Mouse (Mus musculus) heart, embryonic 15.5 days (tissue): ENCODE measurements around the gene Fntb. TPM values are rescaled to one million over a fixed set of nuclear protein-coding genes. Genes with fewer than 3 reads are reported as not detected.

Experiments used
- ATAC-seq: fragments of 200-750 bp; cut with Nextera tagmentation; replicated peaks from 2 replicates; pipeline ENCODE4 v1.8.0; 2017; ENCODE audit warnings: low read depth, moderate TSS enrichment; ENCODE audit not compliant: insufficient number of reproducible peaks, insufficient read depth, low FRiP score
- H3K27ac ChIP-seq: fragments of 300-500 bp; sonication (generic); 2 replicates; pipeline ENCODE4 v1.5.1; 2015; ENCODE audit warnings: mild to moderate bottlenecking, inconsistent platforms
- H3K27me3 ChIP-seq: fragments of 300-500 bp; sonication (generic); 2 replicates; pipeline ENCODE4 v1.6.1; 2015; ENCODE audit warnings: inconsistent platforms
- H3K36me3 ChIP-seq: fragments of 300-500 bp; sonication (generic); 2 replicates; pipeline ENCODE4 v1.6.1; 2015; ENCODE audit warnings: mild to moderate bottlenecking, inconsistent platforms
- H3K4me1 ChIP-seq: fragments of 300-500 bp; sonication (generic); replicated peaks from 2 replicates; pipeline ENCODE4 v1.6.1; 2015; ENCODE audit warnings: inconsistent platforms
- H3K4me2 ChIP-seq: fragments of 300-500 bp; sonication (generic); 2 replicates; pipeline ENCODE4 v1.6.1; 2015; ENCODE audit warnings: inconsistent platforms, mild to moderate bottlenecking, moderate library complexity
- H3K4me3 ChIP-seq: fragments of 300-500 bp; sonication (generic); 2 replicates; pipeline ENCODE4 v1.5.1; 2015; ENCODE audit warnings: mild to moderate bottlenecking, inconsistent platforms
- H3K9ac ChIP-seq: fragments of 300-500 bp; sonication (generic); 2 replicates; pipeline ENCODE4 v1.6.1; 2015; ENCODE audit warnings: mild to moderate bottlenecking, inconsistent platforms
- H3K9me3 ChIP-seq: fragments of 300-500 bp; sonication (generic); replicated peaks from 2 replicates; pipeline ENCODE4 v1.6.1; 2016; ENCODE audit warnings: inconsistent platforms
- WGBS: fragments of 180-500 bp; shearing (Covaris S2); methylation state at CpG from one replicate; pipeline ENCODE4 v1.1.7; 2015; ENCODE audit warnings: mixed read lengths; 5-methylcytosine and 5-hydroxymethylcytosine counted together
- polyA plus RNA-seq: library from polyadenylated mRNA; unstranded; fragments of >200 nt; fragmentation: Nextera tagmentation; extraction: Ambion mirVana; gene quantifications from 2 replicates; pipeline ENCODE4 v1.2.1, GENCODE M21; 2015

Fntb gene
- polyA plus RNA-seq, 1 experiment from 2014 or later, result 20.8 TPM

DNA sequence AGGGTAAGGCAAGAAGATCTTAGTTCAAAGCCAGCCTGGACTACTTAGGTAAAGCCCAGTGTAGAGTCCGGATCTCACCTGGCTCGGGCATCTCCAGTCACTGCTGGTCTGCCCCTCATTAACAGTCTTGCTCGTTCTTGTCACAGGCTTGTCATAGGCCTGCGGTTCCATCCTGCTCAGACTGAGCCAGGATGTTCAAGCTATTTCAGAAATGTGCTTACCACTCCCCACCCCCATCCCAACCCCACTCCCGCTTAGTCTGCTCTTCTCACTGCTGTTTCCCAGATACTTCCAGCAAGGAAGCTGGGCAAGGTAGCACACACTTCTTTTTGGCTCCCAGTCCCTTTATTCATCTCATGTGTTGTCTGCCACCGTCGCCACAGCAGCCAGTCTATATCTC, 104.2 kb downstream of the Fntb start:
- Histone ChIP-seq H3K27me3 (no peaks in the 10 kb centered on the region), H3K4me1 (peaks cover 31% of the 10 kb centered on the region), H3K4me3 (no peak overlapping the region), H3K9me3 (no peaks in the 10 kb centered on the region), H3K9ac (no peak overlapping the region), H3K27ac (no peak overlapping the region), H3K36me3 (no peaks in the 10 kb centered on the region), H3K4me2 (no peak overlapping the region)
- no peak for ATAC-seq
- whole genome bisulfite sequencing, result 60% methylated on average over 7 of the region's 7 CpGs

DNA sequence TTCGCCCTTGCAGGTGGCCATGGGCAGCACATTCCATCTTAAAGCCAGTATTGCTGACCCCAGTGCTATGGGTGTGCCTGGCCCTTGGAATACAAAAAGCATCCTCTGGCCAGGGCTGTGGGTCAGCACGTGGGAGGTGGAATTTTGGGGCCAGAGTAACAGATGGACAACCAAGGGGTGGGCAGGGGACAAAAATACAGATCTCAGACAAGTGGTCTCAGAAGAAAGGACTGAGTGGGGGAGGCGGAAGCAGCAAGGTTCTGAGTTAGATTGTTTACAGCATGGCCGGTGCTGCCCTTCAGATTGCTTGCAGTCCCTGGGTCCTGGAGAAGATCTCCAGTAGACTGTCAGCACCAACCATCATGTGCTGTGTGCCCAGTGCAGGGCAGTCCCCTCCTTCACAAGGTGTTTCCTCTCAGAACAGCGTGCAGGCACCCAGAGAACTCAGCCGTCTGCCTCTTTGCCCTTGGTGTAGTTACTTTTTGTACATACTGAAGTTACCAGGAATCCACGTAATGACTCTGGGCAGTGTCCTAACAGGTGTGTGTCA, 107.5 kb downstream of the Fntb start:
- Histone ChIP-seq H3K36me3 (no peaks in the 10 kb centered on the region), H3K9me3 (no peaks in the 10 kb centered on the region), H3K4me3 (no peak overlapping the region), H3K27ac (no peak overlapping the region), H3K9ac (no peak overlapping the region), H3K4me2 (no peak overlapping the region), H3K4me1 (peaks cover 10% of the 10 kb centered on the region), H3K27me3 (no peaks in the 10 kb centered on the region)
- ATAC-seq, result no peak; the same call in 1 of the 2 replicates
- 46% methylated on average over 7 of the region's 7 CpGs for WGBS

DNA sequence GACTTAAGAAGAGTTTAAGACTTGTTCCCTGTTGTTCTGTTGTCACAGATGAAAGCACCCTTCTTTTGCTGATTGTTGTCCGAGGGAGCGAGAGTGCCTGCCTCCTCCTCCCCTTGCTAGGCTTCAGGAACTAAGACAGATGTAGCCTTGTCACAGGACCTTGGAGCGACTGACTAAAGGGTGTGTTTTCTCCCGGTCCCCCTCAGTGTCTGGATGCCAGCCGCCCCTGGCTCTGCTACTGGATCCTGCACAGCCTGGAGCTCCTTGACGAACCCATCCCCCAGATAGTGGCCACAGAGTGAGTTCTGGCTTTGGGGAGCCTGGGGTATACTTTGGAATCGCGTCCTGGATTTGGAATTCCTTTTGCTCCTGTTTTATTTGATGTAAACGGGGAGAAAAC, 109.4 kb downstream of the Fntb start:
- Histone ChIP-seq H3K27ac (no peak overlapping the region), H3K27me3 (no peaks in the 10 kb centered on the region), H3K4me3 (no peak overlapping the region), H3K9me3 (no peaks in the 10 kb centered on the region), H3K4me1 (peaks cover 9% of the 10 kb centered on the region; the same call in 1 of the 2 replicates), H3K36me3 (no peaks in the 10 kb centered on the region), H3K4me2 (no peak overlapping the region), H3K9ac (no peak overlapping the region)
- WGBS, result 62% methylated on average over 9 of the region's 9 CpGs
- no peak for ATAC-seq

DNA sequence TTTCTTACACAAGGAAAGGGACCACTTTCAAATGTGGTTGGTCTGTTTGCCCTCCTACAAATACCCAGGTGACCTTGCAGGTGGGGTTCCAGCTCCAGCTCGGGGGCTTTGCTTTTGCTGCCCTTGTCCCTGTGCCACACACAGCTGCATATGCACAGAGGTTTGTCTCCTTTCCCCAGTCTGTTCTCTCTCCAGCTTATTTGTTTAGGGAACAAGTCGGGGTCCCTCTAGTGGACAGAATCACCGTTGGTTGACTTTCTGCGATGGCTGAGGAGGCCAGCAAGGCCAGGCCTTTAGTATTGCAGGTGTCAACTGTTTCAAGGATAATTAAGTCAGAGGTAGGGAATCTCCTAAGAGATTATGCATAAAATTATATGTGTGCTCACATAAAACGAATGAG, 113.9 kb downstream of the Fntb start:
- no peak for ATAC-seq
- H3K9ac ChIP-seq, result no peak overlapping the region
- no peaks in the 10 kb centered on the region for H3K36me3 ChIP-seq
- no peaks in the 10 kb centered on the region for H3K27me3 ChIP-seq
- no peak overlapping the region for H3K4me2 ChIP-seq
- no peak overlapping the region for H3K4me3 ChIP-seq
- no peaks in the 10 kb centered on the region for H3K9me3 ChIP-seq
- peaks cover 9% of the 10 kb centered on the region for H3K4me1 ChIP-seq
- H3K27ac ChIP-seq, result no peak overlapping the region
- WGBS, result 10% methylated on average over 5 of the region's 5 CpGs

DNA sequence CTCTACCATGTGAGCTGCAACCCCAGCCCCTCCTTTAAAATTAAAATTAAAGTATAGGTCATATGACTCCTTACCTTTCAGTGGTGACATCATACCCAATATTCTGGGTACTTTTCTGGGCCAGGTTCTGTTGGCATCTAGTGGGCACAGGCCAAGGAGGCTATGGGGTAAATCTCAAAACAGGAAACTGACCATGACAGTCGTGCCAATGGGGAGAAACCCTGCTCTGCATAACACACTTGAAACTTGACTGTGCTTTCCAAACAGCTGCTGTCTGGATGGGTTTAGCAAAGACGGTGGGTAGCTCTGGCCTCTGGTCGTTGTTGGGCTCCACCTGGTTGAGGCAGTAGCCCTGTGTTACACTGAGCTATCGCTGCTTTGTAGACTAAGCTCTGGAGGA, 114.7 kb downstream of the Fntb start:
- no peak overlapping the region for H3K9ac ChIP-seq
- peaks cover 9% of the 10 kb centered on the region for H3K4me1 ChIP-seq
- H3K27ac ChIP-seq, result no peak overlapping the region
- no peak for ATAC-seq
- 82% methylated on average over 4 of the region's 4 CpGs for WGBS
- no peaks in the 10 kb centered on the region for H3K9me3 ChIP-seq
- no peak overlapping the region for H3K4me3 ChIP-seq
- no peaks in the 10 kb centered on the region for H3K27me3 ChIP-seq
- H3K36me3 ChIP-seq, result no peaks in the 10 kb centered on the region
- no peak overlapping the region for H3K4me2 ChIP-seq

DNA sequence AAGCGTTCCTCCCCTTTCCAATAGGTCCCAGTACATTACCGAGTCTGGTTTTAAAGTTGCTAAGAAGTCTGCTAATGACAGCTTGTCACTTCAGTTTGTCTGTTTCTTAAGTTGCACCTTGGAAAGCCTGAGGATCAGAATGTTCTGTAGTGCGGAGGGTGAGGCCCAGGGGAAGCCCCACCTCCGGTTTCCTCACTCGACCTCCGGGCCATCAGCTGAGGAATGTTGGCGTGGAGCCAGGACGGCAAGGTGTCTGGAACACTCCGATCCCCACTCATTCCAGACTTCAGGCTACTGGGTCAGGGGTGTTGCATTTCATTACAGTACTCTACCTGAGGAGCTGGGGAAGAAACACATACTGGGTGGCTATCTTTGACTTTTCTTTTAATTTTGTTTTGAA, 118.4 kb downstream of the Fntb start:
- peaks cover 12% of the 10 kb centered on the region for H3K4me1 ChIP-seq
- H3K4me2 ChIP-seq, result 0 out of 2 replicates have a peak overlapping the region, but pooled peaks have one; percentile 0
- no peaks in the 10 kb centered on the region for H3K36me3 ChIP-seq
- 19% methylated on average over 9 of the region's 9 CpGs for WGBS
- no peak overlapping the region for H3K27ac ChIP-seq
- ATAC-seq, result peak; percentile 73
- no peak overlapping the region for H3K4me3 ChIP-seq
- H3K9ac ChIP-seq, result no peak overlapping the region
- no peaks in the 10 kb centered on the region for H3K27me3 ChIP-seq
- no peaks in the 10 kb centered on the region for H3K9me3 ChIP-seq

DNA sequence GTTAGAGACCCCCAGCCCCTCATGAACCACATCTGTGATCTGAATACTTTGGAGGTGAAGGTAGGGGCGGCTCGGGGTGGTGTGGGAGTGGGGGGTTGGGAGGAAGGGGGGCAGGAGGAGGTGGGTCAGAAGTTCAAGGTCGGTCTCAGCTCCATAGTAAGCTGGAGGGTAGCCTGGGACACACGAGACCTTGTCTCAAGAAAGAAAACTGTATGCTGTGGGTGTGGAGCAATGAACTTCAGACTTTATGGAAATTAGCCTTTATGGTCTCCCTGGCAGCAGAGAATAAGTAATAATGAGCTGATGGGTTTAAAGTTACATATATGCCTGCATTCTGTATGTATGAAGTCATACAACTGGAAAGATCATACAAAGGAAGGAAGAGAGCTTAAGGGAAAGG, 119.7 kb downstream of the Fntb start:
- peaks cover 12% of the 10 kb centered on the region for H3K4me1 ChIP-seq
- no peak overlapping the region for H3K9ac ChIP-seq
- H3K27me3 ChIP-seq, result no peaks in the 10 kb centered on the region
- no peak overlapping the region for H3K27ac ChIP-seq
- H3K36me3 ChIP-seq, result no peaks in the 10 kb centered on the region
- H3K9me3 ChIP-seq, result no peaks in the 10 kb centered on the region
- H3K4me3 ChIP-seq, result no peak overlapping the region
- no peak for ATAC-seq
- 89% methylated on average over 4 of the region's 4 CpGs for WGBS
- no peak overlapping the region for H3K4me2 ChIP-seq

DNA sequence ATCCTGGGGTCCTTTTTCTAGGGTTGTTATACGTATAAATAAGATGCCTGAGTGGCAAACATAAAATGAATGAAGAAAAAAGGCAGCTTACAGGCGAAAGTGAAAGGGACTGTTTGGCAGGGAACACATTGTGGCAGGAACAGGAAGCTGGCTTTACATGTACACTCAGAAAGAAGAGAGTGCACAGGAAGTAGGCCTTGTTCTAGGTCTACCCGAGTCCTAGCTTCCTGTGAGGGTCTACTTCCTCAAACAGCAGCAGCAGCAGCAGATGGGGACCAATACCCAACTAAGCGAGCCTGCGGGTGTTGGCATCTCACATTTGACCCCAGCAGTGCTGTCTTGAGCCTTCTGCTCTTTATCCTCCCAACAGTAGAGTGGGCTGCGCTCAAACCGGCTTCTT, 121.4 kb downstream of the Fntb start:
- no peak overlapping the region for H3K27ac ChIP-seq
- no peaks in the 10 kb centered on the region for H3K27me3 ChIP-seq
- no peak overlapping the region for H3K4me3 ChIP-seq
- no peaks in the 10 kb centered on the region for H3K9me3 ChIP-seq
- no peak overlapping the region for H3K9ac ChIP-seq
- peaks cover 12% of the 10 kb centered on the region for H3K4me1 ChIP-seq
- no peak for ATAC-seq
- 80% methylated on average over 7 of the region's 7 CpGs for WGBS
- no peak overlapping the region for H3K4me2 ChIP-seq
- H3K36me3 ChIP-seq, result no peaks in the 10 kb centered on the region

DNA sequence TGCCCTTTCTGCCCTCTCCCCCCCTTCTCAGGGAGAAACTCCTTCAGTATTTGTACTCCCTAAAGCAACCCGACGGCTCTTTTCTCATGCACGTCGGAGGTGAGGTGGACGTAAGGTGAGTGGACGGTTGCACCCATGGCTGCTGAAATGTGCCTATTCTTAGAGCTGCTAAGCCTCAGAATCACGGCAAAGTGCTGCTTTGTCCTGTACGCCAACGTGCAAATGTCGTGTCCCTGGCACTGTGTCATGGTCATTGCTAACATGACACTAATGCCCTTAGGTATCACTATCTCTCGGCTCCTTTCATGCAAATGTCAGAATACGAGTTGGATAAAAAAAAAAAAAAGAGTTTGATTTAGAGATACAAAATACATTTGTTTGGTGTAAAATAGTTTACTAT, 122.6 kb downstream of the Fntb start:
- no peak overlapping the region for H3K9ac ChIP-seq
- WGBS, result 71% methylated on average over 12 of the region's 12 CpGs
- no peaks in the 10 kb centered on the region for H3K27me3 ChIP-seq

DNA sequence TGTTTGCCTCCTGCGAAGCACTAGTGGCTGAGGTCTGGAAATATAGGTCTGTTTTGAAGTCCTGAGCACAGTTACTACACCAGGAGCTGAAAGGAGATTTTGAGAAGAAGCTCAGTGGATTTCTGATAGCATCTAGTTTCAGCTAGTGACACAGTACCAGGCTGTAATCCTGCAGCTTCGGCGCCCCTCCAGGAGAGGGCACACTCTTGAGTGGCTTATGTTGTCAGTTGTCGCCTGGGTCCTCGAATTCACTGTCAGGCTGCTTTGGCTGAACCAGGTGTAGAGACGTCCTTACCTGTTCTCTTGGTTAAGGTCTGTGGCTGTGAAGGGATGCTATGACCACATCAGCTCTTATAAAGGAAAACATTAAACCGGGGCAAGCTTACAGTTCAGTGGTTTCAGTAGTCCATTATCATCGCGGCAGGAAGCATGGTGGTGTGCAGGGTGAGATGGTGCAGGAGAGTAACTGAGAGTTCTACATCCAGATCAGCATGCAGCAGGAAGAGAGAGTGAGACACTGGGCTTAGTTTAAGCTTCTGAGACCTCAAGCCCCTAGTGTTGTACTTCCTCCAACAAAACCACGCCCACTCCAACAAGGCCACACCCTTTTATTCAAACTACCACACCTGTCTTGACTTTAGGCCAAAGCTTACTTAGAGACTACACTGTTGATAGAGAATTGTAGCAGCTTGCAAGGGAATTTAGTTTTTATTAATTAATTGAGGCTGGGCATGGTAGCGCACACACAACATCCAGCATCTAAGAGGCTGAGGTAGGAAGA, 124.2 kb downstream of the Fntb start:
- no peak overlapping the region for H3K9ac ChIP-seq
- H3K27me3 ChIP-seq, result no peaks in the 10 kb centered on the region
- no peaks in the 10 kb centered on the region for H3K9me3 ChIP-seq
- no peaks in the 10 kb centered on the region for H3K36me3 ChIP-seq
- H3K4me3 ChIP-seq, result no peak overlapping the region
- ATAC-seq, result no peak
- H3K4me1 ChIP-seq, result peaks cover 3% of the 10 kb centered on the region; the same call in 1 of the 2 replicates
- H3K4me2 ChIP-seq, result no peak overlapping the region
- H3K27ac ChIP-seq, result no peak overlapping the region
- WGBS, result 90% methylated on average over 11 of the region's 11 CpGs

More for the DNA sequence above, 122.6 kb downstream of the Fntb start:
- no peak overlapping the region for H3K27ac ChIP-seq
- peaks cover 12% of the 10 kb centered on the region for H3K4me1 ChIP-seq
- ATAC-seq, result no peak; the same call in 1 of the 2 replicates
- H3K36me3 ChIP-seq, result no peaks in the 10 kb centered on the region
- no peak overlapping the region for H3K4me3 ChIP-seq
- no peak overlapping the region for H3K4me2 ChIP-seq
- H3K9me3 ChIP-seq, result no peaks in the 10 kb centered on the region

DNA sequence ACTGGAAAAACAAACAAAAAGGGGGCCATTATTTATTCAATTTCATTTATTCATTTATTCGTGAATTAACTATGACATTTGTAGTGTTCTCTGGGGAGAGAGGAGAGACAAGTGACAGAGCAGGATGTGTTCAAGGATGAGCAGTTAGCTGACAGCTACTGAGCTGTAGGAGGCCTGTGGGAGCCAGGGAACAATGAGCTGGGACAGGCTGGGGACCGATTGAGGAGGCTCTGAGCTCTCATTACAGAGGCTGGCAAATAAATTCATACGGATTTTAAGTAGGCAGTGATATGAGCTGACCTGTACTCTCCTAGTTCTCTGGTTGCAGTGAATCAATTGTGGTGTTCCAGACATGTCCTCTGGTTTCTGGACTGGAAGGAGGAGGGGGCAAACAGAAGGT, 125.8 kb downstream of the Fntb start:
- no peak for ATAC-seq
- Histone ChIP-seq H3K9me3 (no peaks in the 10 kb centered on the region), H3K4me1 (peaks cover 18% of the 10 kb centered on the region), H3K27me3 (no peaks in the 10 kb centered on the region), H3K27ac (no peak overlapping the region), H3K36me3 (no peaks in the 10 kb centered on the region), H3K4me2 (no peak overlapping the region), H3K9ac (no peak overlapping the region), H3K4me3 (no peak overlapping the region)
- WGBS, result 71% methylated on average over 3 of the region's 3 CpGs
